Mouse (Mus musculus) fat pad, adult 2 months (tissue): Measurements from ENCODE around the gene Gpcpd1.

ENCODE experiments used
- DNase-seq: peaks from one replicate; pipeline ENCODE4 v3.0.0-alpha.2; 2011; ENCODE audit warnings: low read depth, low spot score; ENCODE audit errors: extremely low read depth

The Gpcpd1 gene

DNA sequence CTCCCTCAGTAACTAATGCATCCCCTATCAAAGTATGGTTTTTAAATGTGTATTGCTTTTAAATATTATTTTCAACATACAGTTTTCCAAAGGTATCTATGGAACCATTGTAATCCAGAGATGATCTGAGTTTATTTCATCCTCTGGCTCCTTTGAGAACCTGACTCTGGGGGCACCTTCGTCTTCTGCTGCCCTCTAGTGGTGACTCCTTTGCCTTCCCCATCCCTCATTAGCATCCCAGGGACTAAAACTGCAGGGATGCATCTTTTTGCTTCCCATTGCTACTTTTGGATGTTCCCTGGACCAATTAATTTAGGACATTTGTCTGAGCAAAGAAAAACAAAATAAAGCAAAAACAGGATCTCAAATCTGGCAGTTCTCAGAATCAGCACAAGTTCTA is 102.1 kb downstream of the Gpcpd1 start:
- no peak for DNase-seq

DNA sequence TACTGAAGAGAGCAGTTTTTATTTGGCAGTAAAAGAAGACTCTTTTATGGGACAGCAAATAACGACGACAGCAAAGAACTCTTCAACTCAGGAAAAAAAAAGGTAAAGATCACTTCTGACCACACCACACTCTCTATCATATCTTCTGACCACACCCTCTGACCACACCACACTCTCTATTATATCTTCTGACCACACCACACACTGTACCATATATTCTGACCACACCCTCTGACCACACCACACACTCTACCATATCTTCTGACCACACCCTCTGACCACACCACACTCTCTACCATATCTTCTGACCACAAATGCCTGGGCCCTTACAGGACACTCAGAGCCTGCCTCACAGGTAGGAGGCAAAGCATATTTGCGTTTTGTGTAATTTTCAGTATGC is 106.0 kb downstream of the Gpcpd1 start:
- DNase-seq, result no peak
